Mouse (Mus musculus) cortical plate, adult 2 months (tissue): ENCODE results near the gene Nucb2.

Experiments used
- CTCF ChIP-seq: fragments of 200-500 bp; IDR thresholded peaks from 2 replicates; pipeline ENCODE4 v1.5.1; 2011; ENCODE audit warnings: mild to moderate bottlenecking, control low read depth, low read length; ENCODE audit not compliant: insufficient read depth; ENCODE audit errors: extremely low read depth
- POLR2A ChIP-seq: fragments of 200-500 bp; IDR thresholded peaks from 2 replicates; pipeline ENCODE4 v1.6.1; 2011; ENCODE audit warnings: mild to moderate bottlenecking, low read length, control low read depth; ENCODE audit not compliant: insufficient read depth; ENCODE audit errors: extremely low read depth

GRCm38 (mm10) chr7:116514030-116514429 is 9.9 kb downstream of the Nucb2 start:
- TF ChIP-seq CTCF (peak; percentile 12; the same call in 1 of the 2 replicates), POLR2A (no peak)
